Mouse (Mus musculus): Measurements from ENCODE around the gene Trrap. TPM values are rescaled to one million over a fixed set of nuclear protein-coding genes. Genes with fewer than 3 reads are reported as not detected.

Trrap gene
- polyA plus RNA-seq, 1 experiment from 2014 or later = 59.5 TPM

- no peaks in the 10 kb centered on the region for H3K36me3 ChIP-seq
- 60% methylated on average over 7 of the region's 7 CpGs for WGBS
- no peak for ATAC-seq (ENCODE audit: insufficient number of reproducible peaks, low FRiP score, low TSS enrichment, low read depth)
- H3K9me3 ChIP-seq = no peaks in the 10 kb centered on the region
- H3K4me1 ChIP-seq = peaks cover 4% of the 10 kb centered on the region
- H3K4me3 ChIP-seq = no peak overlapping the region
- H3K4me2 ChIP-seq = no peak overlapping the region
- no peak overlapping the region for H3K9ac ChIP-seq
- H3K27ac ChIP-seq = no peak overlapping the region
- H3K27me3 ChIP-seq = no peaks in the 10 kb centered on the region
Measured at GRCm38 (mm10) chr5:144753041-144753440, 14.5 kb upstream of the Trrap start.

GRCm38 (mm10) chr5:144755191-144755590 lies 12.3 kb upstream of the Trrap start:
- Histone ChIP-seq H3K4me1 (peaks cover 4% of the 10 kb centered on the region), H3K27ac (no peak overlapping the region), H3K4me2 (no peak overlapping the region), H3K9me3 (no peaks in the 10 kb centered on the region), H3K36me3 (no peaks in the 10 kb centered on the region), H3K27me3 (peaks cover 3% of the 10 kb centered on the region; the same call in 1 of the 2 replicates), H3K9ac (no peak overlapping the region), H3K4me3 (no peak overlapping the region)
- 74% methylated on average over 10 of the region's 10 CpGs for WGBS
- ATAC-seq (ENCODE audit: insufficient number of reproducible peaks, low FRiP score, low TSS enrichment, low read depth) = no peak

DNA sequence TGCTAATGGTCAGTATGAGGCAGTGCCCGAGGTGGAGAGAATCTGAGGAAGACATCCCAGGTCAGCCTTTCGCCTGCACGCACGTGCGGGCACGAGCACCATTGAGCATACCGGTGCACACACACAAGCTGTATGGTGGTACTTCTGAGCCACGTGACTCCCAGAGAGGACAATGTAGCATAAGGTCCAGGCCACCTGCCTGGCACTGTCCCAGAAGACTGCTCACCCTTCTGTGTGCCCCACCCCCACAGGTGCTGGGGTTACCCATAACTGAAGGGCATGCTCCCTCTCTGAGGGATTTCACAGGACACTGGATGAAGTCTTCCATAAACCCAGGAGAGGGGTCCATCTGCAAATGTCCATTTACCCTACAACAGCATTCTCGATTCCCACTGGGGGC lies 10.1 kb upstream of the Trrap start:
- WGBS = 77% methylated on average over 9 of the region's 9 CpGs
- ATAC-seq (ENCODE audit: insufficient number of reproducible peaks, low FRiP score, low TSS enrichment, low read depth) = no peak
- Histone ChIP-seq H3K9me3 (no peaks in the 10 kb centered on the region), H3K4me2 (no peak overlapping the region), H3K27me3 (peaks cover 21% of the 10 kb centered on the region), H3K4me3 (no peak overlapping the region), H3K36me3 (no peaks in the 10 kb centered on the region), H3K27ac (no peak overlapping the region), H3K9ac (no peak overlapping the region), H3K4me1 (peaks cover 11% of the 10 kb centered on the region)

- Histone ChIP-seq H3K27ac (no peak overlapping the region), H3K36me3 (no peaks in the 10 kb centered on the region), H3K27me3 (peaks cover 26% of the 10 kb centered on the region), H3K9me3 (no peaks in the 10 kb centered on the region), H3K4me2 (no peak overlapping the region), H3K4me1 (peaks cover 9% of the 10 kb centered on the region), H3K9ac (no peak overlapping the region), H3K4me3 (no peak overlapping the region)
- WGBS = 20% methylated on average over 8 of the region's 8 CpGs
- ATAC-seq (ENCODE audit: insufficient number of reproducible peaks, low FRiP score, low TSS enrichment, low read depth) = no peak
Measured at GRCm38 (mm10) chr5:144758422-144758821, 9.1 kb upstream of the Trrap start.

DNA sequence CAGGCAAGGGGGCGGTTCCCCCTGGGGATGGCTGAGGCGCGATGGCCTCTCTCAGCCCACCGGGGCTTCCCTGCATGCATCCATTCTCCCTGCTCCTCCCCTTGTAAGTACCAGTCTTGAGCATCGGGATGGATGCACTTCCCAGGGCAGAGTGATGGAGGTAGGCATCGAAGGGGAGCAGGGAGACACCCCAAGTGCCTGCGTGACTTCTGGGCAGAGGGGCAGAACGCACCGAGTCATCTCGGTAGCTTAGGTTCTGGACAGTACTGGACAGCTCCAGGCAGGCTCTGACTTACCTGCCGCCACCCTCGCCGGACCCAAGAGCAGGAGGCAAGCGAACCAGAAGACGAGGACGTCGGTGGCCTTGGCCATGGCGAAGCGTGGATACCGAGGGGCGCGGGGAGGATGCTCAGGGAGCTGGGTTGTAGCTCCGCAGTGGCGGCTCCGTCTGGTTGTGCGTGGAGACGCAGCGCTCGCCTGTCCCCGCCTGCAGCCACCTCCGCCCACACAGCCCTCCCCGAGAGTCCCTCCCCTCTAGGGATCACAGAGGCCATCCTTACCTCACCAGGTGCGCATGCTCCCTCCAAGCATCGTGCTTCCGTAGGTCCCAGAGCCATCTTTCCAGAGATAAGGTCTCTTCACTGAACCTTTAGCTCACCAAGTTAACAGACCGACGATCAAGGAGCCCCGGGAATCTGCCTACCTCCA lies 6.2 kb upstream of the Trrap start, which contains the start of gene Tmem130:
Gene Tmem130, minus strand, starts transcription at position 658 of the 708 bp plus-strand sequence.
- no peak for ATAC-seq (ENCODE audit: insufficient number of reproducible peaks, low FRiP score, low TSS enrichment, low read depth)
- Histone ChIP-seq H3K9ac (no peak within 1 kb of the TSS), H3K4me2 (peak within 1 kb of the TSS; percentile 47), H3K27me3 (peaks cover 26% of the 10 kb centered on the region), H3K27ac (no peak within 1 kb of the TSS), H3K4me1 (peaks cover 9% of the 10 kb centered on the region), H3K36me3 (no peaks in the 10 kb centered on the region), H3K9me3 (no peaks in the 10 kb centered on the region), H3K4me3 (peak within 1 kb of the TSS; percentile 23)
- WGBS = 2% methylated on average over 37 of the region's 38 CpGs

DNA sequence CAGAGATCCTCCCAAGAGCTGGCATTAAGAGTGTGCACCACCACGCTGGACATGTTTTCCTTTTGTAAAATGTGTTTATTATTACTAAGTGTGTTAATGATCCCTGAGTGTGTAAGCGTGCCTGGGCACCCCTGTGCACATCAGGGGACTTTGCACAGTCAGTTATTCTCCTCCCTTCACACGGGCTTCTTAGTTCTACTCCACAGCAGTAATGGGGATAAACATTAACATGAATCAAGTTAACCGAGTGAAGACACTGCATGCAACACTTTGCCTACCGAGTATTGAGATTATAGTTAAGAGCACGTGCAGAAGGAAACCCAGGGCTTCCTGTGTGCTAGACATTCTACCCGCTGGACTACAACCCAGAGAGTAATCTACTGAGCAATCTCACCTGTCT lies 1.5 kb upstream of the Trrap start:
- H3K4me2 ChIP-seq = no peak overlapping the region
- 78% methylated on average over 7 of the region's 7 CpGs for WGBS

DNA sequence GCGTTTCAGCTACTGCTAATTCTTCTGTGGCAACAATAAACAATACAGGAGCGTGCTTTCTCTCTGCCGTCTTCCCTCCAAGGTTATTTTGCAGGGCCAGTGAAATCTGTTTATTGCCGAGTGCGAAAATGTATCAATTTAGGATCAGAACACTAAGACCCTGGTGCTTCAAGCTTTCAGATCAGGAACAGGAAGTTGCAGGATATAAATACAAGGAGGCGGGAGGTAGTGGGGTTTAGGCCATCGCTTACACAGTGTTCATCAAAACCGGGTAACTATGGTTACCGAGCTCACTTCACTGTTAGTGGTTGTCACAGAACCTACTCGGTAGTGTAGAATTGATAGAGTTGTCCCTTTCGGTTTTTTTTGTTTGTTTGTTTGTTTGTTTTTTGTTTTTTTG lies 886 bp upstream of the Trrap start:
- Histone ChIP-seq H3K27ac (no peak overlapping the region), H3K4me2 (no peak overlapping the region), H3K9ac (no peak overlapping the region), H3K36me3 (peaks cover 17% of the 10 kb centered on the region), H3K4me1 (peaks cover 10% of the 10 kb centered on the region), H3K27me3 (peaks cover 12% of the 10 kb centered on the region), H3K4me3 (no peak overlapping the region), H3K9me3 (no peaks in the 10 kb centered on the region)
- WGBS = 83% methylated on average over 11 of the region's 11 CpGs
- no peak for ATAC-seq (ENCODE audit: insufficient number of reproducible peaks, low FRiP score, low TSS enrichment, low read depth)

More for the DNA sequence above, 1.5 kb upstream of the Trrap start:
- Histone ChIP-seq H3K9ac (no peak overlapping the region), H3K4me3 (no peak overlapping the region), H3K4me1 (peaks cover 16% of the 10 kb centered on the region), H3K27me3 (peaks cover 18% of the 10 kb centered on the region), H3K27ac (no peak overlapping the region), H3K36me3 (peaks cover 11% of the 10 kb centered on the region; the same call in 1 of the 2 replicates), H3K9me3 (no peaks in the 10 kb centered on the region)
- ATAC-seq (ENCODE audit: insufficient number of reproducible peaks, low FRiP score, low TSS enrichment, low read depth) = no peak

GRCm38 (mm10) chr5:144767911-144768841 lies 644 bp downstream of the Trrap start:
- peak overlapping the region; percentile 99 for H3K27ac ChIP-seq
- under 1% methylated on average over 92 of the region's 92 CpGs for WGBS
- peaks cover 9% of the 10 kb centered on the region for H3K4me1 ChIP-seq
- ATAC-seq (ENCODE audit: insufficient number of reproducible peaks, low FRiP score, low TSS enrichment, low read depth) = peak; percentile 93
- H3K9me3 ChIP-seq = no peaks in the 10 kb centered on the region
- H3K4me3 ChIP-seq = peak overlapping the region; percentile 98
- H3K36me3 ChIP-seq = peaks cover 28% of the 10 kb centered on the region
- H3K9ac ChIP-seq = peak overlapping the region; percentile 94
- H3K4me2 ChIP-seq = peak overlapping the region; percentile 70
- H3K27me3 ChIP-seq = no peaks in the 10 kb centered on the region

DNA sequence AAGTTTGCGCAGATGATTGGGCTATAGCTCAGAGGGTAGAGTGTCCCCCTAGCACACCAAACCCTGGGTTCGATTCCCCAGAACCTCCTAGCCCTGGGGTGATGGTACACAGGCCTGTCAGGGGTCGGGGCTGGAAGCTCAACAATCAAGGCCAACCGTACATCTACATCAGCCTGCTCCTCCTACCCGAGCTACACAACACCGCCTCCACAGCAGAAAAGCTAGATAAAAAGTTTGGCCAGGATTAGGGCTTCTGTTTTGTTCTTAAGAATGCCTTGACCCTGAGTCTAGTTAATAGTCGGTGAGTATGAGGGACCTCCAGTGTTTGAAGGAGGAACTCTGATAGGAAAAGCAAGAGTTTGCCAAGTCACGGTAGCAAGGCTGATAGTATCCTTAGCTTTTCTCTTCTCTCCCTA lies 1.5 kb downstream of the Trrap start:
- 16% methylated on average over 8 of the region's 8 CpGs for WGBS
- H3K9me3 ChIP-seq = no peaks in the 10 kb centered on the region
- H3K36me3 ChIP-seq = peaks cover 36% of the 10 kb centered on the region
- peak overlapping the region; percentile 98 for H3K4me3 ChIP-seq
- peak overlapping the region; percentile 94 for H3K9ac ChIP-seq
- no peak for ATAC-seq (ENCODE audit: insufficient number of reproducible peaks, low FRiP score, low TSS enrichment, low read depth)
- H3K4me1 ChIP-seq = peaks cover 9% of the 10 kb centered on the region
- no peaks in the 10 kb centered on the region for H3K27me3 ChIP-seq
- peak overlapping the region; percentile 99 for H3K27ac ChIP-seq
- H3K4me2 ChIP-seq = peak overlapping the region; percentile 70

DNA sequence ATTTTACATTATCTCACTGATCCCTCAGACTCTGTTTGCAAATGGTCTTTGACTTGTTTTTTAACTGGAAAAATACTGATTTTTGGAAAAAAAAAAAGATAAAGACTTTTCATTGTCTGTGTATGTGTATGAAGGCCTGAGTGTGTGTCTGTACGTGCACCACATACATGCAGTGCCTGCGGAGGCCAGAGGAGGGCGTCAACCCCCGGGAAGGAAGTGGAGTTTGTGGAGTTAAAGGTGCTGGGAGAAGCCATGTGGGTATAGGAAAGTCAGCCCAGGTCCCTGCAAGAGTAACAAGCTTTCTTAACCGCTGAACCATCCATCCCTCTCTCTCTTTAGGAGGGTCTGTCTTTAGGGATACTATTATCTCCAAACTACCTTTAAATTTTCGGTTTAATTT lies 5.7 kb downstream of the Trrap start:
- no peak overlapping the region for H3K9ac ChIP-seq
- H3K27me3 ChIP-seq = no peaks in the 10 kb centered on the region
- no peak overlapping the region for H3K4me3 ChIP-seq
- ATAC-seq (ENCODE audit: insufficient number of reproducible peaks, low FRiP score, low TSS enrichment, low read depth) = no peak
- no peak overlapping the region for H3K4me2 ChIP-seq
- peaks cover 74% of the 10 kb centered on the region for H3K36me3 ChIP-seq
- H3K27ac ChIP-seq = no peak overlapping the region
- H3K4me1 ChIP-seq = peaks cover 9% of the 10 kb centered on the region
- no peaks in the 10 kb centered on the region for H3K9me3 ChIP-seq
- WGBS = 94% methylated on average over 6 of the region's 6 CpGs

DNA sequence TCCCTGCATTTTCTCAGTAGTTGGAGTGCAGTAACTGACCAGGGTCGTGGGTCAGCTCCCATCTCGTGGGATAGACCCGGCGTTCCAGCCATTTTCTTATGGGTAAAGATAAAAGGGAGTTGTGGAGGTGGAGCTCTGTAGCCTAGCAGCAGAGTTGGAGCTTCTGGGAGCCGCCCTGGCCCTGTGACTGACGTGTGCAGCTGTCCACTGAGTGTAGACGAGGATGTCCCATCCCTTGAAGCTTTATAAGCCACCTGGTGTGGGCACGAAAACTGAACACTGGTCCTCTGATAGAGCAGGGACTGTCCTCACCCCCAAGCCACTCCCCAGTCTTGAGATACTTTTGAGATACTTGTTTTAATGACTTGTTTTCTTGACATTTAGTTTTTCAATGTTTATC lies 13.1 kb downstream of the Trrap start:
- H3K27ac ChIP-seq = no peak overlapping the region
- no peak for ATAC-seq (ENCODE audit: insufficient number of reproducible peaks, low FRiP score, low TSS enrichment, low read depth)
- peaks cover 91% of the 10 kb centered on the region for H3K36me3 ChIP-seq
- no peak overlapping the region for H3K4me2 ChIP-seq
- no peaks in the 10 kb centered on the region for H3K4me1 ChIP-seq
- WGBS = 81% methylated on average over 8 of the region's 8 CpGs
- no peak overlapping the region for H3K9ac ChIP-seq
- no peak overlapping the region for H3K4me3 ChIP-seq
- no peaks in the 10 kb centered on the region for H3K27me3 ChIP-seq
- H3K9me3 ChIP-seq = no peaks in the 10 kb centered on the region

DNA sequence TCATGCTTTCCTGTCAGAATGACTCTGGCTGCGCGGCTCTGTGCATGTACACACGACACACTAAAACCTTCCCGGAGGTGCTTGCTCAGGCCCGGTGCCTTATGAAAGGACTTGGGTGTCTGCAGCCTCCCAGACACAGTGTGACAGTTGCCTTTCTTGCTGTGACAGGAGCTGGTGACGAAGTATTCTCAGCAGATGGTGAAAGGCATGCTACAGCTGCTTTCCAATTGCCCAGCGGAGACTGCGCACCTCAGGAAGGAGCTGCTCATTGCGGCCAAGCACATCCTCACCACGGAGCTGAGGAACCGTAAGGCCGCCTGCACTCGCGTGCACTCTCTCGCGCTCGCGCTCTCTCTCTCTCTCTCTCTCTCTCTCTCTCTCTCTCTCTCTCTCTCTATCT lies 18.9 kb downstream of the Trrap start:
- no peak overlapping the region for H3K4me3 ChIP-seq
- no peaks in the 10 kb centered on the region for H3K27me3 ChIP-seq
- 98% methylated on average over 18 of the region's 18 CpGs for WGBS
- peaks cover 96% of the 10 kb centered on the region for H3K36me3 ChIP-seq
- no peak overlapping the region for H3K9ac ChIP-seq
- no peaks in the 10 kb centered on the region for H3K9me3 ChIP-seq
- H3K27ac ChIP-seq = no peak overlapping the region
- H3K4me2 ChIP-seq = no peak overlapping the region
- no peak for ATAC-seq (ENCODE audit: insufficient number of reproducible peaks, low FRiP score, low TSS enrichment, low read depth)
- H3K4me1 ChIP-seq = no peaks in the 10 kb centered on the region
